Mouse (Mus musculus): Measurements from ENCODE around the gene Stk39.

GRCm38 (mm10) chr2:68317452-68317851, 154.6 kb downstream of the Stk39 start:
- TF ChIP-seq GATA1 (IDR thresholded peaks at IDR 0.05; ENCODE audit: low read length) (no peak), TAL1 (IDR thresholded peaks at IDR 0.05; ENCODE audit: low read length) (no peak)

Data from erythroblast, embryonic 14.5 days (primary cell).